Mouse (Mus musculus) embryo, embryonic 9.5 days (tissue): ENCODE results near the gene Dop1b.
"Not testable (repeated sequence)": the region's sequence is repeated elsewhere in the genome, so short reads cannot be mapped to it uniquely, and the experiment has no call there.

Experiments
- DNase-seq: peaks from one replicate; pipeline ENCODE4 v3.0.0-alpha.2; 2017; ENCODE audit errors: extremely low spot score

Dop1b gene

GRCm38 (mm10) chr16:93795391-93795790, 83.7 kb downstream of the Dop1b start:
- no peak for DNase-seq

GRCm38 (mm10) chr16:93797021-93797840, 85.5 kb downstream of the Dop1b start:
- no peak for DNase-seq

GRCm38 (mm10) chr16:93797841-93798492, 86.3 kb downstream of the Dop1b start:
- no peak for DNase-seq

GRCm38 (mm10) chr16:93798623-93799022, 86.9 kb downstream of the Dop1b start:
- no peak for DNase-seq

GRCm38 (mm10) chr16:93799071-93799470, 87.4 kb downstream of the Dop1b start:
- no peak for DNase-seq

- DNase-seq: no peak
These were observed 88.2 kb downstream of the Dop1b start for GRCm38 (mm10) chr16:93799936-93800335.

GRCm38 (mm10) chr16:93807167-93807566, 95.5 kb downstream of the Dop1b start:
- DNase-seq: no peak

GRCm38 (mm10) chr16:93807961-93808554, 96.4 kb downstream of the Dop1b start:
- DNase-seq: peak; percentile 53

- DNase-seq: no peak
These were observed 104.4 kb downstream of the Dop1b start for GRCm38 (mm10) chr16:93815856-93816736.

GRCm38 (mm10) chr16:93816861-93817260, 105.2 kb downstream of the Dop1b start:
- no peak for DNase-seq

- DNase-seq: no peak
These were observed 105.7 kb downstream of the Dop1b start for GRCm38 (mm10) chr16:93817371-93817770.

GRCm38 (mm10) chr16:93818691-93819324, 107.1 kb downstream of the Dop1b start:
- no peak for DNase-seq

- DNase-seq: no peak
These were observed 107.6 kb downstream of the Dop1b start for GRCm38 (mm10) chr16:93819325-93819696.

- DNase-seq: no peak
These were observed 108.3 kb downstream of the Dop1b start for GRCm38 (mm10) chr16:93820040-93820439.

GRCm38 (mm10) chr16:93821706-93822105, 110.0 kb downstream of the Dop1b start:
- DNase-seq: no peak

- DNase-seq: not testable (repeated sequence)
These were observed 110.9 kb downstream of the Dop1b start for GRCm38 (mm10) chr16:93822433-93823225.

GRCm38 (mm10) chr16:93824799-93825198, 113.1 kb downstream of the Dop1b start:
- no peak for DNase-seq

- DNase-seq: no peak
These were observed 113.8 kb downstream of the Dop1b start for GRCm38 (mm10) chr16:93825463-93825862.

- DNase-seq: no peak
These were observed 114.3 kb downstream of the Dop1b start for GRCm38 (mm10) chr16:93826054-93826453.

- DNase-seq: not testable (repeated sequence)
These were observed 114.8 kb downstream of the Dop1b start for GRCm38 (mm10) chr16:93826478-93826877.
